9 mouse cellular contexts compared by ENCODE assay signal in the genomic region with DNA sequence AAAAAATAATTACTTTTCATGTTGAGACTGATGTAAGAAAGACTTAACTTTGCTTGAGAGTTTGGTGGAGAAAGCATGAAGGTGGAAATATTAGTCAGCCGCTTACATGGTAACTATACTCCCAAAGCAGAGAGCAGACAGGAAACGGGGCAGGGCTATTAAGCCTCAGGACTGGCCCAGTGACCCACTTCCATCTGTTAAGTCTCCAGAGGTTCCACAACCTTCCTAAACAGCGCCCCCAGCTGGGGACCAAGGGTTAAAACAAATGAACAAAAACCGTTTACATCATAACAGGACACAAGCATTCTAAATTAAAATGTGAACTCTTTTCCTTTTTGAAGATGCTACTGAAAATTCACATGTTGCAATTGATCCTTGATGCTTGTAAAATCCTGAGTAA. TPM values are rescaled to one million over a fixed set of nuclear protein-coding genes. Genes with fewer than 3 reads are reported as not detected.
DNase-seq lines count a peak whose midpoint lies in the region; TF ChIP-seq lines count a peak whose summit lies in the region.
"Had no signal": no experiment of that assay in that cellular context is flagged by ENCODE, and none has a peak within 500 bp of the region (broad histone marks: within the 10 kb centered on the region; RNA-seq: fewer than 3 reads in every experiment).

No protein-coding gene starts in this region.

- no peak overlapping the region for H3K27ac ChIP-seq in gastrocnemius, adult 2 months
- H3K27ac ChIP-seq: macrophage had no signal

- H3K4me3 ChIP-seq in gastrocnemius, adult 2 months: no peak overlapping the region

- intact Hi-C loops in gastrocnemius, adult 2 months (cut with DNase I): no loop called here

- DNase-seq in gastrocnemius, adult 2 months: no peak
- DNase-seq in gastrocnemius, postnatal 25 days: no peak
- DNase-seq in right cerebral cortex, postnatal 4 days: peak; percentile 40
- DNase-seq in right cerebral cortex, adult 18-20 months: no peak
- DNase-seq in induced T-regulatory cell, adult 2 months (ENCODE audit: low read depth): peak; percentile 58
- DNase-seq in retina, postnatal 7 days (ENCODE audit: low read depth, low spot score): peak; percentile 23
- no peak for DNase-seq in ovary, postnatal 36 days (ENCODE audit: low spot score)
- no peak for DNase-seq in layer of hippocampus, postnatal 14 days (ENCODE audit: low spot score in 2 of 2)

- TF ChIP-seq CTCF in gastrocnemius, adult 2 months (IDR thresholded peaks at IDR 0.05): peak; percentile 32; the same call in 1 of the 2 replicates

RNA-seq across cellular contexts. Expression of gene Nav2, which starts 29.7 kb away (rescaled TPM):
- total RNA-seq in gastrocnemius, adult 2 months (2021): 10 to 100 TPM; 18.5 to 36.0 TPM
- total RNA-seq in gastrocnemius, postnatal 25 days (2021): 10 to 100 TPM; 29.5 to 30.0 TPM
- 100 to 1,000 TPM; 103 to 107 TPM for total RNA-seq in layer of hippocampus, postnatal 14 days (2021)

RNA-seq across cellular contexts. Expression of gene E2f8, which starts 56.8 kb away (rescaled TPM):
- total RNA-seq in gastrocnemius, adult 2 months (2021): not detected
- total RNA-seq in gastrocnemius, postnatal 25 days (2021): under 1 TPM; 0.33 to 0.67 TPM
- 1 to 10 TPM in 1 of 2 experiments, under 1 TPM in 1; 0.88 to 1.3 TPM for total RNA-seq in layer of hippocampus, postnatal 14 days (2021)

Comparison
In these comparisons a context has a peak if more than half of its experiments do, and no peak if none do; other contexts are left out.
1. DNase-seq: peak in right cerebral cortex, postnatal 4 days (single experiment), induced T-regulatory cell, adult 2 months (single experiment) and retina, postnatal 7 days (single experiment); none in gastrocnemius, adult 2 months (single experiment), gastrocnemius, postnatal 25 days (single experiment), right cerebral cortex, adult 18-20 months (single experiment), ovary, postnatal 36 days (single experiment) and layer of hippocampus, postnatal 14 days (0 of 2).